Mouse (Mus musculus): ENCODE data around the gene Zfp617.
"Not testable (repeated sequence)": the region's sequence is repeated elsewhere in the genome, so short reads cannot be mapped to it uniquely, and the experiment has no call there.

GRCm38 (mm10) chr8:71900666-71901065 is 7.8 kb upstream of the Zfp617 start:
- TF ChIP-seq CTCF, POLR2A (IDR thresholded peaks at IDR 0.05; ENCODE audit: insufficient read depth, low read depth, low read length): not testable (repeated sequence)
